Mouse (Mus musculus) liver, adult 2 months (tissue): ENCODE data around the gene Smim17.

Source experiments
- CTCF ChIP-seq: fragments of 200-500 bp; IDR thresholded peaks from 2 replicates; pipeline ENCODE4 v1.5.1; 2011; ENCODE audit warnings: low read depth, low read length, control low read depth
- POLR2A ChIP-seq: fragments of 200-500 bp; IDR thresholded peaks from 2 replicates; pipeline ENCODE4 v1.6.1; 2011; ENCODE audit warnings: low read length, control low read depth; ENCODE audit not compliant: insufficient read depth; ENCODE audit errors: extremely low read depth

DNA sequence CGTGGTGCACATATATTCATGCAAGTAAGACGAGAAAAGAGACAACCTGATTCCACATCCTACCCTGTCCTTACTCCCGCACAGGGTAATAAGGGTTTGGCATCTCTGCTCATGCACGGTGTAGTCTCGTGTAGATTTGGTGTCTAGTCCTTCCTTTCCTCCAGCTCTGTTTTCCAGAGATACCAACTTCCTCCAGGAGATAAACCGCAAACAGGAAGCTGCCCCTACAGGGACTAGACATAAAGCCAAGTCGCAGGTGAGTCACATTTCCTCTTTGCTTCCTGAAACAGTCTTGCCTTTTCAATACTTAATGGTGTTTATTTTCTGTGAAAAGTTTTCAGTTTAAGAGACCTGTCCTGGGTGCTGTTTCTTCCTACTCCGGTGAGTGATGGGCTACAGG lies 14.5 kb upstream of the Smim17 start:
- no peak for TF ChIP-seq CTCF
- no peak for TF ChIP-seq POLR2A
